Mouse (Mus musculus) E14TG2a.4 (cell line): ENCODE measurements at regions not wholly inside any gene's neighbourhood (a gene's known extent, or its start where the extent isn't known, plus 50 kb on each side); places are given as distances from the start of the nearest gene placed in this dataset.

Experiments
- CTCF ChIP-seq: conservative IDR thresholded peaks from 2 replicates; pipeline ENCODE4 v1.5.1; 2014; ENCODE audit warnings: low read length
- NANOG ChIP-seq: IDR thresholded peaks from 2 replicates; pipeline ENCODE4 v1.6.1; 2014; ENCODE audit warnings: borderline replicate concordance, low read length, mixed read lengths

DNA sequence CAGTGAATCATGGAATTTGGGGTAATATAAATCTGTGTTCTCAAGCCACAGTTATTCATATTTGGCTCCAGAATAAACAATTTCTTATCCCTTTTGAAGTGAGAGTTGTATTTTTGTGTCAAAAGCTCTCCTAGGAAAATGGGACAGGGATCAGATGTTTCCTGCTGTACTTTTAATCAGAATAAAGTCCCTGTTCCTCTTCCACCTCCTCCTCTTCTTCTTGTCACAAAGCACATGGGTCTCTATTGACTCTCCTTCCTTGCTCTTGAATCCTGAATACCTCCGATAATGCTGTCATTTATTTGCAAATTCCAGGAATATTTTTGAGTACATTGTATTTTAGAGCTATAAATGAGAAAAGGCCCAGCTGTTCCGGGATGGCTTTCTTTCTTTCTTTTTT, 732.3 kb upstream of the Chrm3 start:
- TF ChIP-seq CTCF (no peak), NANOG (no peak)
